Mouse (Mus musculus): ENCODE data around the gene Jam3.

Gene Jam3

DNA sequence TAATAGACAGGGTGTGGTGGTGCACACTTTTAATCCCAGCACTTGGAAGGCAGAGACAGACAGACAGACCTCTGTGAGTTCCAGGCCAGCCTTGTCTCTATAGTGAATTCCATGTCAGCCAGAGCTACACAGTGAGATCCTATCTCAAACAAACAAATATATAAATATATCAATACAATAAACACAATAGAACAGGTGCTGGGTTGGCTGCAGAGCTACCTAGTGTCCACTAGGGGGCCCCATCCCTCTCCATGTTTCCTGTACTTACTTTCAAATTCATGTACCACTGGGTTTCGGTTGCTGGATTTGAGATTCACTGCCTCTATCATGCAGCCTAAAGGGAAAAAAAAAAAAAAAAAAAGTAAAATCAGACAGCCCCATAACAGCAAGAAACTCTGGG lies 49.1 kb downstream of the Jam3 start:
- TF ChIP-seq GATA4 (IDR thresholded peaks at IDR 0.05; ENCODE audit: insufficient replicate concordance, low read length), result no peak

DNA sequence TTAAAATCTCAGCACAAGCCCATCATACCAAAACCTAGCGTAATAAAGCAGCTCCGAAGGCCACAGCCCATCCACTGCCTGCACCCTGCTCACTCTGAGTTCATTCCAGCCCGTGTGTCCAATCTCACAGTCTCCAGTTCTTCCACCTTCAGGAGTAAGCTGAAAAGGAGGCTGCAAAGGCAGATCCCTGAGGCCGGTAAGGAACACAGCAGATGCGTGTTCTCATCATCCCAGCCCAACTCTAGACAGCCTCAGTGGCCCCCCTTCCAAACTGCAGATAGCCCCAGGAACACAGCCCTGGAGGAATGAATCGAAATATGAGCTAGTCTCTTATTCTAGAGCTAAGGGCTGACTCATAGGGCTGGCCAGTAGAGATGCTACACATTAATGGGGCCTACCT lies 53.8 kb downstream of the Jam3 start:
- no peak for TF ChIP-seq GATA4 (IDR thresholded peaks at IDR 0.05; ENCODE audit: insufficient replicate concordance, low read length)

DNA sequence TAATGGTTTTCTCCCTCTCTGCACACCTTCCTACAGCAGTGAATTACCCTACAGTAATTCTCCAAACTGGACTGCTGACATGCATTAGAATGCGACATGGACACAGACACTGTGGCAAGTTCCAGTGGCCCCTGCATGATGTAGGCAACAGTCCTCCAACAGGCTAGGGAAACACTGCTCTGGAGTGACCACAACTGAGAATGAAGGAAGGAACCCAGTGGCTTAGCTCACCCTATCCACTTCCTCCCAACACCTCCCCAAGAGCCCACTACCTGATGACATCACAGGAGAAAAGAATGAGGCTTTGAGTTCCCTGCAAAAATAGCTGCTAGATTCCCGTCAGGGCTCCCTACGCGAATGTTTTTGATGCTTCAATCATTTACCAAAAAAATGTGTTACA lies 55.7 kb downstream of the Jam3 start:
- no peak for TF ChIP-seq GATA4 (IDR thresholded peaks at IDR 0.05; ENCODE audit: insufficient replicate concordance, low read length)

DNA sequence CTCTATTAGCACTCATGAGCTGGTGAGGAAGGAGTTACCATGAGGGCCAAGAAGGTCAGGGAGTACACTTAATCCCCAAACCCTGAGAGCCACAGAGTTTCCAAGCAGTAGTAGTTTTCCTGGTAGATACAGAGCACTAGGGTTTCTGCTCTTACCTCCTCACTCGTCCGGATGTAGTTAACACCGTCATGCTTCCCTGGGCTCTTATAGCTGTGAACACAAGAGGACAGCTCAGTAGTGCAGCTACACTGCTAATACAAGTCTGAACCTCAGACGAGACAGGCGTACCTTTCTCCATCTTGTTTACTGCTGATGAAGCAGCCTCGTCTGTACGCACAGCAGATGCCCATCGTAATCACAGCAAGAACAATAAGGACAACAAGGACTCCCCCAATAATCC lies 56.7 kb downstream of the Jam3 start:
- TF ChIP-seq GATA4 (IDR thresholded peaks at IDR 0.05; ENCODE audit: insufficient replicate concordance, low read length), result no peak

DNA sequence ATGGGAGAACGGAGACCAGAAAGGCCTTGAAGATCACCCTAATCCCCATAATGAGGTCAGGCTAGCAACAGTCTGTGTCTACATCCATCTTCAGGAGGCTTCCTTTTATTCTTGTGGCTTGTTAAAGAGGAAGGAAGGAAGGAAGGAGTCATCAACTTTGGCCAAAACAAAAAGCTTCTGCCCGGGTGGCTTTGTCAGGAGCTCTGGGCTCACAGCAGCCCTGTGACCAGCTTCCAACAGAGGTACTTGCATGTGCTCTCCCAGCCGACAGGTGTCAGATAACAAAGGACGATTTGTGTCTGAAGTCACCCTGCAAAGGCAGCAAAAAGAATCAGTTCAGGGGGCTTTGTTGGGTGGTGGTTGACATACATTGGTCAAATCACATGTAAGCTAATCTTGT lies 57.1 kb downstream of the Jam3 start:
- no peak; the same call in 1 of the 2 replicates for TF ChIP-seq GATA4 (IDR thresholded peaks at IDR 0.05; ENCODE audit: insufficient replicate concordance, low read length)

DNA sequence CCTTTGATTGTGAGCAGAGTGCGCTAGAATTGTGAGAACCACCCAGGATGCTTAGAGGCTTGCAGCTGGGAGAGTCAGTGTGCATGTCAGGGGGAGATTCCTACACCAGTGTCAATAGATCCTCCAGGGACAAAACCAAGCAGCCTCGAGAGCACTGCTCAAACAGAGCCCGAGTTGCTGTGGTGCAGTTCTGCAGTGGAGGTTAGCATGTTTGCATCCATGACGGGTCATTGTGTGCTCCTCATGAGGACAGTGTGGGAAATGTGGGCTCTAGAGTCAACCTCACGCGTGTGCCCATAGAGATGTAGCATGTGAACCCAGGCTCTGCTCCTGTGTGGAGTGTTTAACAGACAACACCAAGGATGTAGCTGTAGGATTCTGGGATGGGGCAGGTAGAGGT lies 62.3 kb downstream of the Jam3 start:
- TF ChIP-seq GATA4 (IDR thresholded peaks at IDR 0.05; ENCODE audit: insufficient replicate concordance, low read length), result no peak

DNA sequence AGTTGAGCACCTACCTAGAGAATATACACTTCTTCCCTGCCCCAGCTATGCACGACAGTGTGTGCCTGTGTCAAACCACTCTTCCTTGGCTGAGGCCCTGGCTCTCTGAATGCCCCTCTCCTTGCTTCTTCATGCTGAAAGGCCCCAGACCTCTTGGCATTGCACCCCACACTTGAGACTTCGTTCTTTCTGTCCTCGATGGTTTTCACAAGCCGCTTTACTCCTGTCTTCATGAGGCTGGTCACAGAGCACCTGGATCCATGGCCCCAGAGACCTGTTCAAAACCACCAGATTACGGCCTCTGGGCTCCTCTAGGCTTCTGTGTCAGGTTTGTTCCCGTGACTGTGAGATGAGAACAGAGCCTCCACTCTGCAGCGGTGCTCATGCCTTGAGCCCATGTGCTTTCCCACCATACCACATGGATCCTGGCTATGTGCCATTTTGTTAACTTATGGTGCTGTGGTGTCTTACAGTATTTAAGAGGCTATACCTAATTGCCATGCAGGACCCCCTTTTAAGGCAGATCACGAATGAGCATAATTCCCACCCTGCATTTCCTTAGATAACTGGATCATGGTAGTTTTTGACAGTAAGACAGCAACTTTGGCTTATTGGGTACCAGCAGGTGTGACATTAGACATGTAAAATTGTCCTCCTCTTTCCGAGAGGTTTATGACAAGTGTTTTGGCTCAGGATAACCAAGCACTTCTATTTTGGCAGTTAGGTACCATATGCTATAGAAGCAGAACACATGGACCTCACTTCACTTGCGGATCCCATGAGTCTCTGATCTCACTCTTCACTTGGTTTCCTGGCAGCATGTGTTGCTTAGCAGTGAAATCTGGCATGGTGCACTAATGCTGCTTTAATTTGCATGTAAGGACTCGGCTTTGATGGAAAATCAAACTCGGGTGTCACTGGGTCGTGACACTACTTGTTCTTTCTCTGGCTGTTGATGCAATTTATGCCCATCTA lies 64.1 kb downstream of the Jam3 start:
- TF ChIP-seq GATA4 (IDR thresholded peaks at IDR 0.05; ENCODE audit: insufficient replicate concordance, low read length), result no peak

DNA sequence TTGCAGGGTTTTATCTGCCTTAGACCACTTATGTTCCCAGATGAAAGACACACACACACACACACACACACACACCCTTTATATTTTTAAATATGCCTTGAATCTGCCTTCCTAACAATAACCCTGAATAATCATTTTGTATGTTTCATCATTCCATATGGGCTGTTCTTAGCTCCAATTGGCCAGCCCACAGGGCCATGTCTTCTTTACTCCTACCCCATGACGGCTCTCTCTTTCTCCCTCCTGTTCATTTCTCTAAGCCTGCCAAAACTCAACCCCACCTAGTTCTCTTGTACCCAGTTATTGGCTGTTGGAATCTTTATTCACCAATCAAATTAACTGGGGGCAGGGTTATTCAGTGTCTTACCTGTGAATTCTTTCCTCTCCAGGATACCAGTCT lies 65.1 kb downstream of the Jam3 start:
- no peak for TF ChIP-seq GATA4 (IDR thresholded peaks at IDR 0.05; ENCODE audit: insufficient replicate concordance, low read length)

DNA sequence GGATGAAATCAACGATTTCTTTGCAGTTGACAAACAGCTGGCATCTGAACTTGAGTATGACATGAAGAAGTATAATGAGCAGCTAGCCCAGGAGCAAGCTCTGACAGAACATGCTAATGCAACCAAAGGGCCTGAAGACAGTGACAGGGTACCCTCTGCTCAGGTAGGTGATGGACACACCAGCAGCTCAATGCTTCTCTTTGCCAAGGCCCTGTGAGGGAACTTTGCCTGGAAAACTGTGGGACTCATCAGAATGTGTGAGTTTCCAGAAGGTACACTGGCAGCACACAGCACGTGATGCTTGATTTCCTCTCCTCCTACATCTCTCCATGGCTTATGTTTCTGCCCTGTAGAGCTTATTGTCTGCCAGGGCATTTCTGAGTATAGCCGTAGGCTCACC lies 67.8 kb downstream of the Jam3 start:
- TF ChIP-seq GATA4 (IDR thresholded peaks at IDR 0.05; ENCODE audit: insufficient replicate concordance, low read length), result no peak

DNA sequence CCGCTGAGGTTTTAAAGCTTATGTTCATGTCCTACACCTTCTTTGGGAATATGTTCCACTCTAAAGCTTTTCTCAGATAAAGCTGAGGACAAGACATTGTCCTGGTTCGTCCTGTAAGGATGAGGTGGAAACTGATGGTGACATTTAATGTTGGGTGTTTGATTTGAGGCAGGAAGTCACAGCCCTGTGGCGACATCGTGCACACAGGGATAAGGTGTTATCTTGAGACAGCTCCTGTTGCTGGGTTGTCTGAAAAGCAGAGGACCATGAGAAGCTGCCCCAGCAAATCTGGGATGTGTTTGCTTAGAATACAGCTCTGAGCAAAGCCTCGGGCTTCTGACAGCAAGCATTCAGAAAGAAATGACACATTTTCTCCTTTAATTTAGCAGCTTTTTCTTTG lies 69.0 kb downstream of the Jam3 start:
- no peak for TF ChIP-seq GATA4 (IDR thresholded peaks at IDR 0.05; ENCODE audit: insufficient replicate concordance, low read length)

DNA sequence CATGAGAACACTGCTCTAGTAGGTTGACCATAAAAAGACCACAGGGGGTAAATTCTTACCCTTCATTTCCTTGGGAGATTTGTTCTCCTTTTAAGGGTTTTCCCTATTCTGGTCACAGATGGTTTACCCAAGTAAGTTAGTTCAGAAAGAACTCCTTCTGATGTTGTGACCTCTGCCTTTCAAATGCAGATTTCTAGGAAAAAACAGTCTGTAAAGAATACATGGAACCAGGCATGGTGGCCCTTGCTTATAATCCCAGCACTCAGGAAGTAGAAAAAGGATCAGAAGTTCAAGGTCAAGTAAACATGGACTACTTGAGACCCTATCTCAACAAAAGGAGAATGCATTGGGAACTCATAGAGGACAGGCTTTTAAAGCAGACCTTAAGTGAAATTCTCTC lies 79.4 kb downstream of the Jam3 start:
- TF ChIP-seq GATA4 (IDR thresholded peaks at IDR 0.05; ENCODE audit: insufficient replicate concordance, low read length), result no peak

DNA sequence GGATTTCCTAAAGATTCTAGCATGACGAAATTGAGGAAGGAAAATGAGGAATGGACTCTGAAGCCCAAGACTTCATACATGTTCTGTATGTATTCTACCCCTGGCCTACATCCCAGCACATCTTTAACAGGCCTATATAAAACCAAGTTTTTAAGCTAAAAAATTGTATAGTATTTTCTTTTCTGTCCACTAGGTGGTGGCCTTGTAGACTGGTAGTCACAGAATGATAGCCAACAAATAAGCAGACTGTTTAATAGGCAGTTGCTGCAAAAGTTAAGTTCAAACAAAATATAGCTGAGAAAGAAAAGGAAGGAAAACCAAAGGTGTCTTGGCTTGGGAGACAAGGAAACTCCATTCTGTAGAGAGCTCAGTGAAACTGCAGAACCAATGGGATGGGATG lies 80.5 kb downstream of the Jam3 start:
- no peak for TF ChIP-seq GATA4 (IDR thresholded peaks at IDR 0.05; ENCODE audit: insufficient replicate concordance, low read length)

DNA sequence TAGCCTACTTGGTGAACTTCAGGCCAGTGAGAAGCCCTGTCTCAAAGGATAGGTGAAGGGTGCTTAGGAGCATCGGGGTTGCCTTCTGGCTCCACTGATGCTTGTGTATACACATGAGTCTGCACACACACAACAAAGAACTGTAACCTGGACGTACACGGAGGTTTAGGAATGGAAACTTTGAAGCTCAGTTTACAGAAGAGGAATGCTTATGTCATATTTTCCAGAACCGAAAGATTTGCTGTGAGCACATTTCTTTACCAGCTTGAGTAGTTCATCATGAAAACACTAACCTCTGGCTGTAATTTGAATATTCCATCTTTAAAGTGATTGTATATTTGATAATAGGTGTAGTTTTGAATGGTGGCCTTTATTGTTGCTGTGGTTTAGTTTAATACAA lies 84.3 kb downstream of the Jam3 start:
- no peak for TF ChIP-seq GATA4 (IDR thresholded peaks at IDR 0.05; ENCODE audit: insufficient replicate concordance, low read length)

DNA sequence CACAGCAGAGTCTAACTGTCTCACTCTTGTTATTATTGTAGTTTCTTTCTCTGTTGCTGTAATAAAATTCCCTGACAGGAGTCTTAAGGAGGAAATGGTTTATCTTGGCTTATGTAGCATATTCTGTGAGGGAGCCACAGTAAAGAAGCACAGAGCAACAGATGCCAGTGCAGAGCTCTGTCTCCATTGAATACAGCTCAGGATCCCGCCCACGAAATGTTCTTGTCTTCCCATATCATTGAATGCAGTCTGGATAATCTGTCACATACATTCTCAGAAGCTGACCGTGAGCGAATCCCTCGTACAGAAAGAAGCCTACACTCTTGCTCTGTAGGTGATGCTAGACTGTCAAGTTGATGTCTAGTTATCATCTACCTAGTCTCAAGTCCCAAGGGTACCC lies 96.9 kb downstream of the Jam3 start:
- TF ChIP-seq GATA4 (IDR thresholded peaks at IDR 0.05; ENCODE audit: insufficient replicate concordance, low read length), result no peak

DNA sequence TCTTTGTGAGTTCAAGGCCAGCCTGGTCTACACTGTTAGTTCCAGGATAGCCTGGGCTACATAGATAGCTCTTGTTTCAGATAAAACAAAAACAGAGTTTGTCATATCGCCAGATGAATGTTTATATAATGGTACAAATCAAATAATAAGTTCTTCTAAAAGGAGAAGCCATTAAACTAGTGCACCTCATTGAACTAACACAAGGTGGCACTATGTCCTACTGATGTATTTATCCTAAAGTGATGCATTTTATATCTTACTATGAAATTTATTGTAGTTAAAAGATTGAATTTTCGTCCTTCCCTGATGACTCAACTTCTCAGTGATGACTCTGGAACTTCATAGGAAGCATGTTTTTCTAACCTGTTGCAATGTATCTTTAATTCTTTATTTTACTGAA lies 105.7 kb downstream of the Jam3 start:
- no peak for TF ChIP-seq GATA4 (IDR thresholded peaks at IDR 0.05; ENCODE audit: insufficient replicate concordance, low read length)
